Mouse (Mus musculus) right cerebral cortex, postnatal 10 days (tissue): ENCODE data around the gene Cacna1e.

Source experiments
- DNase-seq, 2 experiments: peaks; one replicate each; pipeline ENCODE4 v3.0.0; 2021; ENCODE audit warnings: low spot score in 2 of 2

Cacna1e gene

GRCm38 (mm10) chr1:154884275-154885206 is at the start of gene Cacna1e:
Gene Cacna1e, minus strand, starts transcription at chr1:154884501.
- peak in 1 of 2 experiments; percentile 43 for DNase-seq

- no peak for DNase-seq
Measured at GRCm38 (mm10) chr1:154918406-154918805, 34.1 kb upstream of the Cacna1e start.

- no peak for DNase-seq
Measured at GRCm38 (mm10) chr1:154917438-154917837, 33.1 kb upstream of the Cacna1e start.

- no peak for DNase-seq
Measured at GRCm38 (mm10) chr1:154909554-154909953, 25.3 kb upstream of the Cacna1e start.

- no peak for DNase-seq
Measured at GRCm38 (mm10) chr1:154897390-154897789, 13.1 kb upstream of the Cacna1e start.

- no peak for DNase-seq
Measured at GRCm38 (mm10) chr1:154890244-154890643, 5.9 kb upstream of the Cacna1e start.

- DNase-seq: no peak
Measured at GRCm38 (mm10) chr1:154888495-154888894, 4.2 kb upstream of the Cacna1e start.

- no peak for DNase-seq
Measured at GRCm38 (mm10) chr1:154888018-154888417, 3.7 kb upstream of the Cacna1e start.

- DNase-seq: no peak
Measured at GRCm38 (mm10) chr1:154887546-154887945, 3.2 kb upstream of the Cacna1e start.

- DNase-seq: no peak
Measured at GRCm38 (mm10) chr1:154886611-154887010, 2.3 kb upstream of the Cacna1e start.

GRCm38 (mm10) chr1:154885207-154885548 is 877 bp upstream of the Cacna1e start:
- DNase-seq: no peak

GRCm38 (mm10) chr1:154883596-154884191 is 607 bp downstream of the Cacna1e start:
- DNase-seq: no peak

- DNase-seq: peak; percentile 51 to 64
Measured at GRCm38 (mm10) chr1:154865981-154866380, 18.3 kb downstream of the Cacna1e start.

- no peak for DNase-seq
Measured at GRCm38 (mm10) chr1:154861416-154861815, 22.9 kb downstream of the Cacna1e start.

- DNase-seq: peak in 1 of 2 experiments; percentile 2
Measured at GRCm38 (mm10) chr1:154854564-154854963, 29.7 kb downstream of the Cacna1e start.

- peak in 1 of 2 experiments; percentile 4 for DNase-seq
Measured at GRCm38 (mm10) chr1:154850515-154851287, 33.6 kb downstream of the Cacna1e start.

GRCm38 (mm10) chr1:154848683-154849579 is 35.4 kb downstream of the Cacna1e start:
- peak in 1 of 2 experiments; percentile 9 for DNase-seq

- DNase-seq: peak in 1 of 2 experiments; percentile 11
Measured at GRCm38 (mm10) chr1:154846900-154847299, 37.4 kb downstream of the Cacna1e start.

GRCm38 (mm10) chr1:154843427-154843826 is 40.9 kb downstream of the Cacna1e start:
- DNase-seq: no peak

- no peak for DNase-seq
Measured at GRCm38 (mm10) chr1:154842336-154842735, 42.0 kb downstream of the Cacna1e start.

- no peak for DNase-seq
Measured at GRCm38 (mm10) chr1:154841057-154841630, 43.2 kb downstream of the Cacna1e start.
